Mouse (Mus musculus) embryonic facial prominence, embryonic 14.5 days (tissue): ENCODE results near the gene Snx30. TPM values are rescaled to one million over a fixed set of nuclear protein-coding genes. Genes with fewer than 3 reads are reported as not detected.

Experiments
- ATAC-seq: fragments of 200-750 bp; cut with Nextera tagmentation; 2 replicates; pipeline ENCODE4 v1.8.0; 2017; ENCODE audit warnings: low read depth, moderate number of reproducible peaks, moderate TSS enrichment
- DNase-seq: peaks from one replicate; pipeline ENCODE4 v3.0.0-alpha.2; 2015; ENCODE audit warnings: low spot score
- H3K27ac ChIP-seq: fragments of 300-500 bp; sonication (generic); replicated peaks from 2 replicates; pipeline ENCODE4 v1.5.1; 2014; ENCODE audit warnings: low read depth, mild to moderate bottlenecking, low read length, moderate library complexity
- H3K27me3 ChIP-seq: fragments of 300-500 bp; sonication (generic); replicated peaks from 2 replicates; pipeline ENCODE4 v1.6.1; 2014; ENCODE audit warnings: low read length; ENCODE audit not compliant: control insufficient read depth, insufficient read depth
- H3K36me3 ChIP-seq: fragments of 300-500 bp; sonication (generic); 2 replicates; pipeline ENCODE4 v1.6.1; 2014; ENCODE audit warnings: low read length, mixed read lengths; ENCODE audit not compliant: control insufficient read depth, insufficient read depth
- H3K4me1 ChIP-seq: fragments of 300-500 bp; sonication (generic); 2 replicates; pipeline ENCODE4 v1.6.1; 2014; ENCODE audit warnings: antibody characterized with exemption, low read length; ENCODE audit not compliant: control insufficient read depth, insufficient read depth
- H3K4me2 ChIP-seq: fragments of 300-500 bp; sonication (generic); 2 replicates; pipeline ENCODE4 v1.6.1; 2014; ENCODE audit warnings: low read depth, mild to moderate bottlenecking, low read length, moderate library complexity, mixed read lengths
- H3K4me3 ChIP-seq: fragments of 300-500 bp; sonication (generic); 2 replicates; pipeline ENCODE4 v1.5.1; 2014; ENCODE audit warnings: low read depth, mild to moderate bottlenecking, low read length
- H3K9ac ChIP-seq: fragments of 300-500 bp; sonication (generic); 2 replicates; pipeline ENCODE4 v1.6.1; 2014; ENCODE audit warnings: low read depth, mild to moderate bottlenecking, low read length, moderate library complexity, mixed read lengths
- H3K9me3 ChIP-seq: fragments of 300-500 bp; sonication (generic); 2 replicates; pipeline ENCODE4 v1.6.1; 2016; ENCODE audit warnings: low read length; ENCODE audit not compliant: control insufficient read depth
- WGBS: fragments of 180-500 bp; shearing (Covaris S2); extraction: QIAGEN DNeasy Blood & Tissue Kit; methylation state at CpG from one replicate; pipeline ENCODE4 v1.1.7; 2014; 5-methylcytosine and 5-hydroxymethylcytosine counted together
- polyA plus RNA-seq: library from polyadenylated mRNA; unstranded; fragments of >200 nt; fragmentation: Nextera tagmentation; extraction: Ambion mirVana; gene quantifications from 2 replicates; pipeline ENCODE4 v1.2.1, GENCODE M21; 2014

The Snx30 gene
- polyA plus RNA-seq, 1 experiment from 2014 or later = 14.1 TPM

DNA sequence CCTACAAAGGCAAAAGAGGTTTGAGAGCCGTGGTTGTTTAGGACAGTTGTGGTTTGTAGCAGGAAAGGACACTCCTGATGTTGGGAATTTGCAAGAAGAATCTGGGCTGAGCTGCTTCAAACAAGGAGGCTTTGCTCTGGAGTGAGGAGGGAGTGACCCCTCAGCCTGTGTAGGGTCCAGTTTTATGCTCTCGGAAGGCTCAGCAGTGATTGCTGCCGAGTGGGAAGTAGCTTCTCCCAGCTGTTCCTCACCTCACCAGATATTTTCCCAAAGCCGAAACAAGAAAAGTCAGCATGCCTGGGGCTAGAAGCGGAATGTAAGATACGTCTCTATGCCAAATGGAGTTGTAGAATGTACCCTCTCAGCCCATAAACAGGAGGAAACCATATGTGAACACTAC is 96.2 kb downstream of the Snx30 start:
- ATAC-seq (no peak), DNase-seq (no peak)
- Histone ChIP-seq H3K9me3 (no peaks in the 10 kb centered on the region), H3K4me1 (no peaks in the 10 kb centered on the region), H3K27me3 (no peaks in the 10 kb centered on the region), H3K9ac (no peak overlapping the region), H3K4me2 (no peak overlapping the region), H3K4me3 (no peak overlapping the region), H3K27ac (no peak overlapping the region), H3K36me3 (peaks cover 12% of the 10 kb centered on the region)
- WGBS = 63% methylated on average over 6 of the region's 6 CpGs

DNA sequence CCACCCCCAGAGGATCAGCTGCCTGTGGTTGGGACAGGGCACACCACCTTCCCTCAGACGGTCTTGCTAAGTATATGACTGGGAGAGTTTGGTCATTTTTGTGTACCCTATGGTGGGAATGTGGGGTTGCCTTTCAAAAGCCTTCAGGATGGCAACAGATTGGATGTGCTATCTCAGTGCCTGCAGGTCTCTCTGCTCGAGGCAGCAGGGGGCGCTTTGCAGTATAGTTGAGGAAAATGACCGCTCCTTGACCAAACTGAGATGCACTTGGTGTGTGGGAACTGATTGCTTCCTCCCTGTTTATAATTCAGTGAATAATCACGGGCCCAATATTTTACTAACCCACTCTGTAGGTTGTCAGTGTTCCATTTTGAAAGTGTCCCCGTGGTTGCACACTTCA is 96.9 kb downstream of the Snx30 start:
- Histone ChIP-seq H3K4me2 (no peak overlapping the region), H3K9ac (no peak overlapping the region), H3K4me1 (no peaks in the 10 kb centered on the region), H3K36me3 (peaks cover 12% of the 10 kb centered on the region), H3K27ac (no peak overlapping the region), H3K4me3 (no peak overlapping the region), H3K27me3 (no peaks in the 10 kb centered on the region), H3K9me3 (no peaks in the 10 kb centered on the region)
- ATAC-seq = no peak
- no peak for DNase-seq
- 65% methylated on average over 6 of the region's 6 CpGs for WGBS

DNA sequence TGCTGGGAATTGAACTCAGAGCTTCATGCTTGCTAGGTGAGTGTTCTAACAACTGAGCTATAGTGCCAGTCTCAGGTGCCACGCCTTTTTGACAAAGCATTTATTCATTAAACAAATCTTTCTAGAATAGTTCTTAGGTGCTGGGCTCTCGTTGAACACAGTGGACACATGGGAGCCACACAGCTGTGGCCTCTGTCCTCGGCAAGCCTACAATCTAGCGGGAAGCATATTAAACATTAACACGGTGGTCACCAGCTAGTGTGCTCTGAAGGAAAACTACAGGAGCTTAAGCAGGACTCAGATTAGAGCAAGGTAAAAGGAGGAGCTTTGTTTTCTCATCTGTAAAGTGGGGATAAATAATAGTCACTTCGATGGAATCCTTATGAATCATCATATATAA is 101.5 kb downstream of the Snx30 start:
- no peak overlapping the region for H3K4me3 ChIP-seq
- ATAC-seq = no peak

DNA sequence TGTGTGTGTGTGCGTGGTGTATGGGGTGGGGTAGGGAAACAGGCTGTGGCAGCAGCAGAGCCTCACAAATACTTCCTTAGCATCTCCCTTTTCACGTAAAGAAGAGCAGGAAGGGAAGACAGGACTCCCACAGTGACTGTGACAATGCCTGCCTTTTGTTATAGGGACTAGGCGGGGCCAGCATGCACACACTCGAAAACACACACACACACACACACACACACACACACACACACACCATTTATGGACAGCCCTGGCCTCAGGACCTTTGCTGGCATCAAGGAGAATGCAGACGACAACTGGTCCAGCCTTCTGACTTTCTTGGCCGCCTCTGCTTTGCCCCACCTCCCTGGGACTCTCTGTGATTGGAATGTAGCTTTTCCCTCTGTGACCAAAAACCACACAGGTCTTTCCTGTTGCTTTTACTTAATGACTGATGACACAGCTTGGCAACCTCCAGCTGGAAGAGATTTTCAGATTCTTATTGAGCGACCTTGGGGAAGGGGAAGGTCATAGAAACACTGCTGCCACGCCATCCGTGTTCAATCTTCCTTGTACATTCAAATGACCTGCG is 102.1 kb downstream of the Snx30 start:
- peak; percentile 24 for DNase-seq
- H3K9ac ChIP-seq = 0 out of 2 replicates have a peak overlapping the region, but pooled peaks have one; percentile 8
- no peak overlapping the region for H3K4me3 ChIP-seq
- no peaks in the 10 kb centered on the region for H3K4me1 ChIP-seq
- H3K9me3 ChIP-seq = no peaks in the 10 kb centered on the region
- 27% methylated on average over 10 of the region's 10 CpGs for WGBS
- H3K36me3 ChIP-seq = no peaks in the 10 kb centered on the region
- no peak overlapping the region for H3K27ac ChIP-seq
- 0 out of 2 replicates have a peak, but pooled peaks have one; percentile 18 for ATAC-seq
- H3K27me3 ChIP-seq = no peaks in the 10 kb centered on the region
- no peak overlapping the region for H3K4me2 ChIP-seq

More for the DNA sequence above, 101.5 kb downstream of the Snx30 start:
- DNase-seq = no peak
- Histone ChIP-seq H3K4me2 (no peak overlapping the region), H3K9ac (no peak overlapping the region), H3K27me3 (no peaks in the 10 kb centered on the region), H3K27ac (no peak overlapping the region), H3K9me3 (no peaks in the 10 kb centered on the region), H3K36me3 (no peaks in the 10 kb centered on the region), H3K4me1 (no peaks in the 10 kb centered on the region)
- 83% methylated on average over 6 of the region's 6 CpGs for WGBS

DNA sequence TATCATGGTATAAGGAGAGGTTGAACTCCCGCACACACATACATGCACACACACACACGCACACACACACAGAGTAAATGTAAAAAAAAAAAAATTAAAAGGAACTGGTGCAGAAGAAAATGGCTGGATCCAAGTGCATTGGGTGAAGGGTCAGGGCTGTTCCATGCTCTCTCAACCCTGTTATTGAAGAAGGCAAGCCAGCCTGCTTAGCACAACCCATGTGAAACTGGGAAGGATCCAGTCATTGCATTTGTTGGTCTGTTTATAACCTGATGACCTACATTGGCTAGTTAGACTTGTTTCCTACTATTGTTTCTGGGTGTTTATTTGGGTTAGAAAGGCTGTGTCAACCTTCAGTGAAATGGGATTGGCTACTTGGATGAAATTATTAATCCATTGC is 103.1 kb downstream of the Snx30 start:
- no peaks in the 10 kb centered on the region for H3K36me3 ChIP-seq
- no peaks in the 10 kb centered on the region for H3K9me3 ChIP-seq
- no peak for ATAC-seq
- H3K4me2 ChIP-seq = no peak overlapping the region
- DNase-seq = no peak
- no peak overlapping the region for H3K4me3 ChIP-seq
- H3K27ac ChIP-seq = no peak overlapping the region
- WGBS = 83% methylated on average over 2 of the region's 2 CpGs
- peaks cover 2% of the 10 kb centered on the region for H3K27me3 ChIP-seq
- no peak overlapping the region for H3K9ac ChIP-seq
- H3K4me1 ChIP-seq = no peaks in the 10 kb centered on the region

DNA sequence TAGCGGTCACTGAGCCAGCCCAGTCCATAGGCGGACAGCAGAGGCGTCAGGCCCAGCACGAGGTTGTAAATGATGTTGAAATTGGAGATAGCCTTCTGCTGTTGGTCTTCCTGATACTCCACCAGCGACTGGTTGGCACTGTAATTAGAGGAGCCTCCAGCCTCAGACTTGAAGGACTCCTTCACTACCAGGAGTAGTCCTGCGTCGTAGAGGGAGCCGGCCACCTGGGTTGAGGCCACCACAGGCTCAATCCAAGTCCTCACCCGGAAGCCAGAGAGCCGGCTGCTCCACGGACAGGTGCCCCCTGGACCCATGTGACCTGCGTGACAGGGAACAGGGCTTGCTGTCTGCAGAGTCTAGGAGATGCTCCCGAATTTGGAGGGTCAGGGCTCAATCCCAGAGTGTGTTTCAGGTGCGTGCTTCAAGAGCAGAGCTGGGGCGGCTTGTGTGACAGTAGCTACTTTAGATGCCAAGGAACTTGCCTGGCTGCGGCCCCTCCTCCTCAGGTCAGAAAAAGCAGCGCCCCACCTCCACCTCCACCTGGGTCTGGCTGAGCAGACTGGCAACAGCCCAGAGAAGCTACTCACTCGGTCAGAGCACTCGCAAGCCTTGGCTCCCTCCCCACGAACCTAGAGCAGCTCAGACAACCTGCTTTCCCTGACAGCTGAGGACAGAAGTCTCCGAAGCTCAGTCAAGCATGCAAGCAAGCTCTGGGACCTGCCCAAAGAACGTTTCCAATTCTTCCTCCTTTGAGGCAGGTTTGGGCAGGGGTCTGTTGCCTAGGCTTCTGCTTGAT is 109.2 kb downstream of the Snx30 start, which contains the start of gene Slc46a2:
Gene Slc46a2, minus strand, starts transcription at position 449 of the 796 bp plus-strand sequence.
- no peak within 1 kb of the TSS for H3K4me3 ChIP-seq
- H3K4me1 ChIP-seq = no peaks in the 10 kb centered on the region; the same call in 1 of the 2 replicates
- ATAC-seq (peak; percentile 70; the same call in 1 of the 2 replicates), DNase-seq (peak; percentile 36)
- 15% methylated on average over 22 of the region's 22 CpGs for WGBS
- no peak within 1 kb of the TSS for H3K27ac ChIP-seq
- no peaks in the 10 kb centered on the region for H3K36me3 ChIP-seq
- H3K27me3 ChIP-seq = peaks cover 13% of the 10 kb centered on the region
- 0 out of 2 replicates have a peak within 1 kb of the TSS, but pooled peaks have one; percentile 4 for H3K4me2 ChIP-seq
- no peaks in the 10 kb centered on the region for H3K9me3 ChIP-seq
- H3K9ac ChIP-seq = no peak within 1 kb of the TSS

DNA sequence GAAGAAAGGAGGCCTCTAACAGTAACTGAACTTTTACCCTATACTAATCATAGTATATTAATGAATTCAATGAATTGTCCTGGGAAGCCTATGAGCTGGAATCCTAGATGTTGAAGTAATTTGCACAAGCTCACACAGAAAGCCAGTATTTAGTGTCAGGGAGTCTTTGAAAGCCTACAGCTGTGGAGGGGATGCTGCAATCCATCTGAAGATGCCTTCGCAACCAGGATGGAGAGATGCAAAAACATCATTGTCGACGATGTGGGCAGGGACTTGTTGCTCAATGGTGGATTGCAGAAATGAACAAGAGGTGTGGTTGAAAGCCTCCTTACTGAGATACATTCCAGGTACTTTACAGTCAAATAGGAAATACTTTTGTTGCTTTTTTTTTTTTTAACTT is 112.3 kb downstream of the Snx30 start:
- ATAC-seq (no peak), DNase-seq (no peak)
- peaks cover 13% of the 10 kb centered on the region for H3K27me3 ChIP-seq
- 87% methylated on average over 3 of the region's 3 CpGs for WGBS
- no peaks in the 10 kb centered on the region; the same call in 1 of the 2 replicates for H3K4me1 ChIP-seq
- H3K9me3 ChIP-seq = no peaks in the 10 kb centered on the region
- H3K36me3 ChIP-seq = no peaks in the 10 kb centered on the region
- H3K9ac ChIP-seq = no peak overlapping the region
- H3K27ac ChIP-seq = no peak overlapping the region
- no peak overlapping the region for H3K4me2 ChIP-seq
- H3K4me3 ChIP-seq = no peak overlapping the region

DNA sequence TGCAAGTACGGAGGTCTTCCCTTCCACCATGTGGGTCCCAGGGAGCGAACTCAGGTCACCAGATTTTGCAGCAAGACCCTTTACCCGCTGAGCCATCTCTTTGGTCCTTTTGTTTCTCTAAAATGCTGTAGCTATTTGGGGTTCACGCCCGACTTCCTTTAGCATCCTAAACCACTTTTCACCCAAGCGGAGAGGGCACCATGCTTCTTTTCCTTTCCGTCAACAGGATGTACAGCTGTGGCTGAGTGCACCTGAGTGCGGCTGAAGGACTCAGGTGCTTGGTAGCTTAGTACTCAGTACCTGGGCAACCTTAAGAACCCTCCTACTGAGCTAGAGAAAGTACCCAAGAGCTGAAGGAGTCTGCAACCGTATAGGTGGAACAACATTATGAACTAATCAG is 119.4 kb downstream of the Snx30 start:
- no peak overlapping the region for H3K4me3 ChIP-seq
- H3K36me3 ChIP-seq = no peaks in the 10 kb centered on the region
- no peaks in the 10 kb centered on the region for H3K27me3 ChIP-seq
- no peak for ATAC-seq
- no peaks in the 10 kb centered on the region for H3K4me1 ChIP-seq
- 84% methylated on average over 9 of the region's 9 CpGs for WGBS
- H3K9me3 ChIP-seq = no peaks in the 10 kb centered on the region
- no peak overlapping the region for H3K9ac ChIP-seq
- DNase-seq = no peak
- no peak overlapping the region for H3K4me2 ChIP-seq
- no peak overlapping the region for H3K27ac ChIP-seq
